Mouse (Mus musculus) lung, postnatal 0 days (tissue): ENCODE measurements around the gene Gpi1. TPM values are rescaled to one million over a fixed set of nuclear protein-coding genes. Genes with fewer than 3 reads are reported as not detected.

ENCODE experiments used
- ATAC-seq: fragments of 200-750 bp; cut with Nextera tagmentation; 2 replicates; pipeline ENCODE4 v1.8.0; 2017; ENCODE audit warnings: moderate library complexity
- DNase-seq: peaks from one replicate; pipeline ENCODE4 v3.0.0-alpha.2; 2016; ENCODE audit warnings: low spot score
- H3K27ac ChIP-seq: fragments of 300-500 bp; sonication (generic); 2 replicates; pipeline ENCODE4 v1.5.1; 2014; ENCODE audit warnings: antibody characterized with exemption, mild to moderate bottlenecking, low read length, mixed read lengths
- H3K27me3 ChIP-seq: fragments of 300-500 bp; sonication (generic); replicated peaks from 2 replicates; pipeline ENCODE4 v1.6.1; 2014; ENCODE audit warnings: low read length, mixed read lengths; ENCODE audit not compliant: insufficient read depth
- H3K36me3 ChIP-seq: fragments of 300-500 bp; sonication (generic); 2 replicates; pipeline ENCODE4 v1.6.1; 2014; ENCODE audit warnings: low read length, mixed read lengths; ENCODE audit not compliant: insufficient read depth
- H3K4me1 ChIP-seq: fragments of 300-500 bp; sonication (generic); 2 replicates; pipeline ENCODE4 v1.6.1; 2014; ENCODE audit warnings: antibody characterized with exemption, low read depth, low read length, mixed read lengths; ENCODE audit not compliant: insufficient read depth
- H3K4me2 ChIP-seq: fragments of 300-500 bp; sonication (generic); replicated peaks from 2 replicates; pipeline ENCODE4 v1.6.1; 2014; ENCODE audit warnings: low read depth, mild to moderate bottlenecking, low read length, moderate library complexity, mixed read lengths
- H3K4me3 ChIP-seq: fragments of 300-500 bp; sonication (generic); 2 replicates; pipeline ENCODE4 v1.5.1; 2014; ENCODE audit warnings: low read depth, low read length
- H3K9ac ChIP-seq: fragments of 300-500 bp; sonication (generic); replicated peaks from 2 replicates; pipeline ENCODE4 v1.6.1; 2014; ENCODE audit warnings: low read depth, mild to moderate bottlenecking
- H3K9me3 ChIP-seq: fragments of 300-500 bp; sonication (generic); 2 replicates; pipeline ENCODE4 v1.6.1; 2016; ENCODE audit warnings: low read length, mixed read lengths
- CTCF ChIP-seq: IDR thresholded peaks from 2 replicates; pipeline ENCODE4 v1.5.1; 2016; ENCODE audit warnings: antibody characterized with exemption, mild to moderate bottlenecking
- EP300 ChIP-seq: IDR thresholded peaks from 2 replicates; pipeline ENCODE4 v1.6.1; 2016; ENCODE audit warnings: antibody characterized with exemption, mild to moderate bottlenecking, control low read depth
- WGBS: fragments of 180-500 bp; shearing (Covaris S2); extraction: QIAGEN DNeasy Blood & Tissue Kit; methylation state at CpG from one replicate; pipeline ENCODE4 v1.1.7; 2014; 5-methylcytosine and 5-hydroxymethylcytosine counted together
- polyA plus RNA-seq: library from polyadenylated mRNA; unstranded; fragments of >200 nt; fragmentation: Nextera tagmentation; extraction: Ambion mirVana; gene quantifications from 2 replicates; pipeline ENCODE4 v1.2.1, GENCODE M21; 2015

Gpi1 gene
- polyA plus RNA-seq, 1 experiment from 2014 or later = 123 TPM

DNA sequence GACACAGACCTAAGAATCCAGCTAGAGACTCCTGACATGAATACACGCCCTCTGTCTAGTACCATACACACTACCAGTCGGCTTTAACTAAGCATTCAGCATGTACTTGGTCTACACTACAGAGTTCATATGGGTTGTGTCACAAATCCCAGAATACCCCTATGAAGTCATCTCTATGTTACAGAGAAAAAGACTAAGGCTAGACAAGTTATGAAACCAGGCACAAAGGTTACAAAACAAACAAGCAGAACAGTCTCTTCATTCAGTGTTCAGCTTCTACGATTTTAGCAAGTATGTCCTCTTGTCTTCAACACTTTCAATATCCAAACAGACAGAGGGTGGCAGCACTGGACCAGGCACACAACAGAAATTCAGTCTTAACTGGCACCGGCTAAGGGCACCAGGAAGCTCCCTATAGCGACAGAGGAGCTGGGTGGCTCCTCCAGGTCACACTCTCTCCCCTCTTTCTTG lies 35.8 kb upstream of the Gpi1 start:
- no peak overlapping the region for H3K9ac ChIP-seq
- peaks cover 5% of the 10 kb centered on the region; the same call in 1 of the 2 replicates for H3K36me3 ChIP-seq
- peaks cover 6% of the 10 kb centered on the region; the same call in 1 of the 2 replicates for H3K4me1 ChIP-seq
- peak overlapping the region; percentile 72 for H3K27ac ChIP-seq
- H3K27me3 ChIP-seq = no peaks in the 10 kb centered on the region
- no peak overlapping the region for H3K4me3 ChIP-seq
- 20% methylated on average over 5 of the region's 5 CpGs for WGBS
- ATAC-seq (peak; percentile 91), DNase-seq (peak; percentile 95)
- TF ChIP-seq EP300 (peak; percentile 63), CTCF (peak; percentile 90)
- H3K4me2 ChIP-seq = no peak overlapping the region
- no peaks in the 10 kb centered on the region for H3K9me3 ChIP-seq

DNA sequence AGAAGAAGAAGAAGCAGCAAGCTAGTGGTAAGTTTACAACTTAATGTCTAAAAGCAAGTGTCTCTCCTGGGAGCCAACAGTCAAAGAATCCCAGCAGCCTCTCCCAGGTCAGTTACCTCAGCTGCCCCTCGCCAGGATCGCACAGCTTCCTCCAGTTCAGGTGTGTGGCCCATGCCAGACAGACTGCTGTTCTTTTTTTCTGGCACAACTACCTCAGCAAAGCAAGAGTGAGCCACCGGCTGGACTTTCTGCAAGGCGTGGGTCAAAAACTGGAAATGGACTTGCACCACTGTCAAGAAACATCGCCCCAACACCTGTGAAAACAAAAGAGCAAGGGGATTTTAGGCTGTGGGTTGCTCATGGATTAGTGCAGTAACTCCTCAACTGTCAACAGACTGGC lies 33.3 kb upstream of the Gpi1 start:
- Histone ChIP-seq H3K36me3 (peaks cover 9% of the 10 kb centered on the region; the same call in 1 of the 2 replicates), H3K9ac (no peak overlapping the region), H3K4me1 (peaks cover 6% of the 10 kb centered on the region; the same call in 1 of the 2 replicates), H3K27ac (no peak overlapping the region), H3K4me2 (no peak overlapping the region), H3K4me3 (no peak overlapping the region), H3K27me3 (no peaks in the 10 kb centered on the region), H3K9me3 (no peaks in the 10 kb centered on the region)
- TF ChIP-seq EP300 (no peak), CTCF (no peak)
- 95% methylated on average over 5 of the region's 5 CpGs for WGBS
- ATAC-seq (no peak), DNase-seq (no peak)

DNA sequence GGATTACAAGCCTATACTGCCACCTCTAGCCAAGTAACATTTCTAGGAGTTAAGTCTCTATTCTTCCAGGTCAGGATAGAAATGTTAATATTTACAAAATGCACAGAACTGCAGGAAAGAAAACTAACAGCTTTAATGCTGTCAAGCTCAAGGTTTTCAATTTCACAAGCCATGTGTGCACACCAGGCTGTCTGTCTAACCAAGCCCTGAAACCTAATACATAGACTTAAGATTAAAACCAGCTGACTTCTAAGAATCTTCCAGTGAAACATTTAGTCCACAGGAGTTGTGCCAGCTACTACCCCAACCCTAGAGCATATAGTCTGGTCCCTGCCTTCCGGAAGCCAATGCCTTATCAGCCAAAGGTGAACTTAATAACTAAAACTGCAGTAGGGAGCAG lies 28.3 kb upstream of the Gpi1 start:
- Histone ChIP-seq H3K9ac (no peak overlapping the region), H3K4me1 (no peaks in the 10 kb centered on the region), H3K9me3 (no peaks in the 10 kb centered on the region), H3K27me3 (no peaks in the 10 kb centered on the region), H3K36me3 (peaks cover 37% of the 10 kb centered on the region), H3K4me3 (no peak overlapping the region), H3K27ac (no peak overlapping the region), H3K4me2 (no peak overlapping the region)
- DNase-seq = no peak
- WGBS = 85% methylated on average over 1 of the region's 1 CpGs
- TF ChIP-seq EP300 (no peak), CTCF (no peak)
- ATAC-seq = no peak

DNA sequence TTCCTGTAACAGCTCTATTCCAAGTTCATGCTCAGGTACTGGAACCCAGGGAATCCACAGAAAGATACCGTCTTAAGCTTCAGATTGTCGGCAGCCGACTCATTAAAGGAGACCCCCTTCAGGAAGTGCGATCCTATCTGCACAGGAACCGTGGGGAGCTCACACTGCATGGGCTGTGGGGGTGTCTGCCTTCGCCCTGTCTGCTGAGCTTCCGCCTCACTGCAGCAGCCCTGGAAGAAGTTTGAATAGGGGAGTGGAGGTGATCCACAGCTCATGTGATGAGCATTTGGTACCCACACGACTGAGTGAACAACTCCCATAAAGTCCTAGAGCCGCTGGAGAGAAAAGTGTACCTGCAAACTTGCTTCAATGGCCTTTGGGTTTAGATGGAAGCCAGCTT lies 27.1 kb upstream of the Gpi1 start:
- Histone ChIP-seq H3K9ac (no peak overlapping the region), H3K4me2 (no peak overlapping the region), H3K27ac (no peak overlapping the region), H3K27me3 (no peaks in the 10 kb centered on the region), H3K4me1 (no peaks in the 10 kb centered on the region), H3K36me3 (peaks cover 33% of the 10 kb centered on the region), H3K4me3 (no peak overlapping the region), H3K9me3 (no peaks in the 10 kb centered on the region)
- DNase-seq (no peak), ATAC-seq (no peak)
- WGBS = 70% methylated on average over 9 of the region's 9 CpGs
- TF ChIP-seq CTCF = no peak
- no peak for TF ChIP-seq EP300

DNA sequence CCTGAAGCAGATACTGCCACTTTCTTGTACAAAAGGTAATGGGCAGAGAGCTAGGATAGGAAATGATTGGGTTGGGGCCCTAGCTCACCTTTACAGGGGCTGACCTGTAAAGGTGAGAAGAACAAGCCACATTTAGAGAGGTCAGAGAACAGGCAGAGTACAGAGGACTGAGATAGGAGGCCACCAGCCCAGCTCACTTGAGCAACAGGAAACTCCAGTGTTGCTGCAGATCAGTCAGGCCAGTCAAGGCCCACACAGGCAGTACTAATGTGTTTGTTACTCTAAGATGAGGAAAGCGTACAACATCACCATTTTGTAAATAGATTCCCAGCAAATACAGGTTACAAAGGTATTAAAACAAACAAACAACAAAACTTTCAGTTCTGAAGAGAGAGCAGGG lies 25.8 kb upstream of the Gpi1 start:
- no peak overlapping the region for H3K9ac ChIP-seq
- no peak for ATAC-seq
- WGBS = 83% methylated on average over 1 of the region's 1 CpGs

DNA sequence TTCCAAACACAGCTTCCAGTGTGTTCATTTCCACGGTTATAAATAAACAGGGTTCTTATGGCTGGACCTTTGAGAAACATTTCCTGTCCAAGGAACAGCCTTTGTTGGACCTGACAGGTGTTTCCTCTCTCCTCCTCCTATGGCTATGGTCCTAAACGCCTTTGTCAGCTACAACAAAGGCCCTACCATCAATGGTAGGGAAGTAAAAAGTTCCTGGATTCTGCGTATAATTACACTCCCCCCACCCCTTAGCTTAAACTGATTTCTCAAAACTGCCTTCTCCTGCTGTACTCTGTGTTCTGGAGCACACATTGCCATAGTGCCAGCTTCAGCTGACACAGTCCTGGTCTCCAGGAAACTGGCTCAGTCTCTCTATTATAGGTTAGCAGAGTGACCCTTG lies 25.0 kb upstream of the Gpi1 start:
- Histone ChIP-seq H3K36me3 (peaks cover 31% of the 10 kb centered on the region), H3K27me3 (no peaks in the 10 kb centered on the region), H3K9ac (no peak overlapping the region), H3K9me3 (no peaks in the 10 kb centered on the region), H3K4me2 (no peak overlapping the region), H3K4me3 (no peak overlapping the region), H3K4me1 (no peaks in the 10 kb centered on the region), H3K27ac (peak overlapping the region; percentile 66)
- TF ChIP-seq CTCF = no peak
- TF ChIP-seq EP300 = peak; percentile 97
- peak; percentile 48 for DNase-seq
- 47% methylated on average over 3 of the region's 3 CpGs for WGBS
- ATAC-seq = peak; percentile 82

More for the DNA sequence above, 25.8 kb upstream of the Gpi1 start:
- DNase-seq = no peak
- no peaks in the 10 kb centered on the region for H3K27me3 ChIP-seq
- no peak overlapping the region for H3K4me2 ChIP-seq
- TF ChIP-seq EP300 = no peak
- no peak for TF ChIP-seq CTCF
- H3K4me3 ChIP-seq = no peak overlapping the region
- peak overlapping the region; percentile 66 for H3K27ac ChIP-seq
- no peaks in the 10 kb centered on the region for H3K9me3 ChIP-seq
- H3K36me3 ChIP-seq = peaks cover 32% of the 10 kb centered on the region
- H3K4me1 ChIP-seq = no peaks in the 10 kb centered on the region

DNA sequence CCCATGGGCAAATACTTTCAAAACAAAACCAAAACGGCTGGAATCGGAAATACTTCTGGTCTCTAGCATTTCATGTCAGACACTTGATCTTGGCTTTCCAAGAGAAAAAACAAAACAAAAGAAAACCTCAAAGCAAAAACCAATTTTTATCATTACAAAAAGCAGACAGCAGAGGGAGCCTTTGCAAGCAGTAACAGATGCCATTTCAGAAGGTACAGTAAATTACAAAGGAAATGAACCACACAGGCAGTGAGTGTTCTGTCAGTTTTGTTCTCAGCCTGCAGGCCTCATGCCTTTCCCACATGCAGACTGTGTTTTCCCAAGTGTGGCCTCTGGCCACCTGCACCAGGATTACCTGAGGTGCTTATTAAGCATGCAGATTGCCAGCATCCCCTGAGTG lies 21.9 kb upstream of the Gpi1 start:
- no peak overlapping the region for H3K4me3 ChIP-seq
- DNase-seq = peak; percentile 70
- H3K4me1 ChIP-seq = no peaks in the 10 kb centered on the region
- no peak overlapping the region for H3K27ac ChIP-seq
- no peak for TF ChIP-seq EP300
- TF ChIP-seq CTCF = peak; percentile 69
- no peaks in the 10 kb centered on the region for H3K9me3 ChIP-seq
- no peaks in the 10 kb centered on the region for H3K27me3 ChIP-seq
- peaks cover 44% of the 10 kb centered on the region for H3K36me3 ChIP-seq
- H3K9ac ChIP-seq = no peak overlapping the region
- WGBS = 75% methylated on average over 2 of the region's 2 CpGs
- H3K4me2 ChIP-seq = no peak overlapping the region
- no peak for ATAC-seq
